Mouse (Mus musculus): ENCODE results near the gene Glt28d2.

Gene Glt28d2

GRCm38 (mm10) chr3:85827283-85827682, 60.0 kb downstream of the Glt28d2 start:
- DNase-seq (ENCODE audit: low spot score): no peak

GRCm38 (mm10) chr3:85820839-85821548, 66.3 kb downstream of the Glt28d2 start:
- DNase-seq (ENCODE audit: low spot score): no peak
